Mouse (Mus musculus): Measurements from ENCODE around the gene Acly.
"Not testable (repeated sequence)": the region's sequence is repeated elsewhere in the genome, so short reads cannot be mapped to it uniquely, and the experiment has no call there.

The Acly gene

DNA sequence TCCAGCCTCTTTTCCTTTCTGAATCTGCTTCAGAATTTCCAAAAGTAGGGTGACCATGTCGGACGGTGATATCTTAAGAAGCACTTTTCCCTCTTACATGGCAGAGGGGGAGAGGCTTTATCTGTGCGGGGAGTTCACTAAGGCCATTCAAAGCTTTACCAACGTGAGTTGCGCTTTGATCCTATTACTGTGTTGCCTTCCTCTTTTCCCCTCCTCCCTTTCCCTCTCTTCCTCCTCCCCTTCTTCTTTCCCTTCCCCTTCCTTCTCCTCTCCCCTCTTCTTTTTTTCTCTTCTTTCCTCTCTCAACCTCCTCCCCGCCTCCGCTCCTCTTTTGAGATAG, 17.9 kb upstream of the Acly start:
- in situ Hi-C loops (cut with MboI) = no loop called here

DNA sequence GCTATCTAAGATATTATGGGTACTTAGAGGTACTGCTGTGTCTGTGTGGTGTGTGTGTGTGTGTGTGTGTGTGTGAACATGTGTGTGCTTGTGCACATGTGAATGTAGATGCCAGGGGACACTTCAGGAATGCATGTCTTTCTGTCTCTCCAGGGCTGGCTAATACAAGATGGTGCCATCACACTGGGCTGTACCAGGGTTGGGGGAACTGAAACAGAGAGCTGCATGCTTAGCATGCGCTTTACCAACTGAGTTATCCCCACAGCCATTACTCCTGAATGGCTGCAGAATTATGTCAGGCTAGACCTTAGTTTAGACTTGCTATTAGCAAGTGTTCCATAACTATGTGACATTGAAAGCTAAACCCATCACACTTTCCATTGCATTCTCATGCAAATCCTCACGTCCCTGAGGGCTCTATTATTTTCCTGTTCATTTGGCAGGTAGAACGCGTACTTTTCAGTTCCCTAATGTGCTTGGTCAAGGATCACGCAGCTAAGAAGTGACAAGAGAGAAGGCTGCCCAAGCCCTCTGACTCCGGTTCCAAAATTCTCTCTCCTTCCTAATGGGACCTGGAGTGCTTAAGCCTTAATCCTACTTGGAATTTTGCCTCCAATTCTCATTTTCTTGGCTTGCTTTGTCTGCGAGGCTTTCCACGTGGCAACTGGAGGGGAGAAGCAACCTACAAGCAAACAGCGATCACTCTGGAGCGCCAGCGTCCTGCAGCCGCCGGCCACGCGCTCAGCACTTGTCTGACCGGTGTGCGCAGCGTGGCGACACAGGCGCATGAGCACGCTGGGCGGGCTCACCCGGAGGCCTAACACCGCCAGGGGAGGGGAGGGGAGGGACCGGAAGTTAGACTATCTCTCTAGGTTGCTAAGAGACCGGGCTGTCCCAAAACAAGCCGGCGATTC, 17.3 kb upstream of the Acly start, which contains the start of gene Ttc25:
Gene Ttc25, plus strand, starts transcription at position 776 of the 914 bp plus-strand sequence.
- in situ Hi-C loops (cut with MboI) = no loop called here

DNA sequence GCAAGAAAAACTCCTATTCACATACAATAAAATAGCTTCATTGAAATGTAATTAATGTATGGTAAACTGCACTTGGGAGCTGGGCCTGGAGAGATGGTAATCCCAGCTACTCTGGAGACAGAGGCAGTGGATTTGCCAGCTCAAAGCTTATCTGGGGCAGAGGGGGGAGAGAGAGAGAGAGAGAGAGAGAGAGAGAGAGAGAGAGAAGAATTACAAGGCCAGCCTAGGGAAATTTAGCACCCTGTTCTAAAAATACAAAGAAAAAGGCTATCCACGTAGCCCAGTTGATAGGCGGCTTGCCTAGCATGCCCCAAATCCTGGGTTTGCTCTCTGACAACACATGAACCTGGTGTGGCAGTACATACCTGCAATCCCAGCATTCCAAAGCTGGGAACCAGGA, 13.8 kb upstream of the Acly start:
- in situ Hi-C loops (cut with MboI) = no loop called here

DNA sequence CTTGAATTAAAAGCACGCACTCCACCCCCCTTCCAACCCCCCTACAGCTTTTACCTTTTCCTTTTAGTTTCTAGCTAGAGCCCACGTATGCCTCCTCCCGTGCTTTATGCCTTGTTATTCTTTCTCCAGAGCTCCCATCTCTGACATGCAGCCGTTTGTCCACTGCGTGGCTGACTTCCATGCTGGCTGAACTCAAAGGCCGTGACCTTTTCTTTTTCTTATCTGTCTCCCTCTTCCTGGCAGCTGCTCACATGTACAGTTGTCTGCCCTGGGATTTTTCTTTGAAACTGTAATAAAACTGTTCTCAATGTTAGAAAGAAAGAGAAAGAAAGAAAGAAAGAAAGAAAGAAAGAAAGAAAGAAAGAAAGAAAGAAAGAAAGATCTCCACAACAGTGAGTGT, 13.2 kb upstream of the Acly start:
- in situ Hi-C loops (cut with MboI) = no loop called here

DNA sequence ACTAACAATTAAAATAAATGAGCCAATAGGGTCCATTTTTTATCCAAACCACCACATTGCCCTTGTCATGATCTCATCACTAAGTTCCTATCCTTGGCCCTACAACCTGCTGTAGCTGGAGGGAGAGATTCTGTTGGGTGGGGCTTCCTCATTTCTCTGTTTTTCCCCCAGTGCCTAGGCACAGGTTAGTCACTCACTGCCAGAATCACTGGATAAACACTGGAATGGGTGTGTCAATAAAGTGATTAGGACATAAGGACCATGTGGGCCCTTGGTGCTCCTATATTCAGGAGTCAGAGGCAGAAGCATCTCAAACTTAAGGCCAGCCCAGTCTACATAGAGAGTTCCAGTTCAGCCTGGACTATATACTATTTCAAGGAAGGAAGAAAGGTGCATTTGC, 8.7 kb upstream of the Acly start:
- in situ Hi-C loops (cut with MboI) = no loop called here

DNA sequence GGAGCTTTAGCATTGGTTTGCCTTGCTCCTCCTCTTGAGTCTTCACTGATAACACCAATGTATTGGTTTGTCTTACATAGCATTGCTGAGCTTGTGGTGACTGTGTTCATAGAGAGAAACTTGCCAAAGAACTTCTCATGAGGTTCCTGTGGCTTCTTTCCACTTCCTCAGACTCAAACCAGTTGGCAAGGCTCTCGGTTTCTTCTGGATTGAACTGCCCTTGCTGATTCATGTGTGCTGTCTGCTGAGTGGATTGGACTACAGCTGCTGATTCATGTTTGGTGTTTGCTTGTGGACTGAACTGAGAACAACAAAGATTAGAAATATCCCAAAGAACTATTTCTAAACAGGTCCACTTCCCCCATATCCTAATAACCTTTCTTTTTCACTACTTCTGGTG, 8.2 kb upstream of the Acly start:
- in situ Hi-C loops (cut with MboI) = no loop called here

DNA sequence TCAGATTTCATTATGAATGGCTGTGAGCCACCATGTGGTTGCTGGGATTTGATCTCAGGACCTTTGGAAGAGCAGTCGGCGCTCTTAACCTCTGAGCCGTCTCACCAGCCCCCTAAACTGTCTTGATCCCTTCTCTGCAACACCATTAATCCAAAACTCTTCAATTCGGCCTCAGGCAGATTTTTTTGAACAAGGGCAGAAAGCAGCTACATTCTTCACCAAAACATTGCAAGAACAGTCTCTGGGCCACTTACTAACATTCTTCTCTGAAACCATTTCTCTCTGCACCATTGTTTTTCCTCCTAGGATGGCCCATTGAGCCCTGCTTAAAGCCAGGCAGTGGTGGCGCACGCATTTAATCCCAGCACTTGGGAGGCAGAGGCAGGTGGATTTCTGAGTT, 7.0 kb upstream of the Acly start:
- in situ Hi-C loops (cut with MboI) = not testable (repeated sequence)

DNA sequence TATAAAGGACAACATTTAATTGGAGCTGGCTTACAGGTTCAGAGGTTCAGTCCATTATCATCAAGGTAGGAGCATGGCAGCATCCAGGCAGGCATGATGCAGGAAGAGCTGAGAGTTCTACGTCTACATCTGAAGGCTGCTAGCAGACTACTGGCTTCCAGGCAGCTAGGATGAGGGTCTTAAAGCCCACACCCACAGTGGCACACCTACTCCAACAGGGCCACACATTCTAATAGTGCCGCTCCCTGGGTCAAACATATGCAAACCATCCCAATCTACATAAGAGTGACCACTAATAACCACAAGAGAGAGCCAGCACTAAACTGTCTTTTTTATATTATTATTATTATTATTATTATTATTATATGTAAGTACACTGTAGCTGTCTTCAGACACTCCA, 6.6 kb upstream of the Acly start:
- in situ Hi-C loops (cut with MboI) = not testable (repeated sequence)

DNA sequence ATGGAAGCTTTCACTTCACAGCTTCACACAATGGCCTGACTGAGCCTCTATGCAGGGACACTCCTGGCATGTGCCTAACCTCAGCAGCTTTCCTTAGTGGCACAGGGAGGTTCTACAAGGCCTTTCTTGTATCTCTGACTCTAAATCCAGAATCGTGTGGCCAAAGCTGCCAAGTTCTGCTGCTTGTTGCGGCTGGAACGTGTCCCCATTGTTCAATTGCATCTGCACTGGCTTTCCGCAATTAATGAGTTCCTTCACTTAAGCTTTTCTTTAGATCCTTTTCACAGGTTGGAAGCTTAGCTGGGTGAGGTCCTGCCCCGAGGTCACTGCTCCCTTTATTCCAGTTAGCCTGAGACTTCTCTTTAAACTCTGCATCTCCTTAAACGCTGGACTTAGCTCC, 6.1 kb upstream of the Acly start:
- in situ Hi-C loops (cut with MboI) = no loop called here

DNA sequence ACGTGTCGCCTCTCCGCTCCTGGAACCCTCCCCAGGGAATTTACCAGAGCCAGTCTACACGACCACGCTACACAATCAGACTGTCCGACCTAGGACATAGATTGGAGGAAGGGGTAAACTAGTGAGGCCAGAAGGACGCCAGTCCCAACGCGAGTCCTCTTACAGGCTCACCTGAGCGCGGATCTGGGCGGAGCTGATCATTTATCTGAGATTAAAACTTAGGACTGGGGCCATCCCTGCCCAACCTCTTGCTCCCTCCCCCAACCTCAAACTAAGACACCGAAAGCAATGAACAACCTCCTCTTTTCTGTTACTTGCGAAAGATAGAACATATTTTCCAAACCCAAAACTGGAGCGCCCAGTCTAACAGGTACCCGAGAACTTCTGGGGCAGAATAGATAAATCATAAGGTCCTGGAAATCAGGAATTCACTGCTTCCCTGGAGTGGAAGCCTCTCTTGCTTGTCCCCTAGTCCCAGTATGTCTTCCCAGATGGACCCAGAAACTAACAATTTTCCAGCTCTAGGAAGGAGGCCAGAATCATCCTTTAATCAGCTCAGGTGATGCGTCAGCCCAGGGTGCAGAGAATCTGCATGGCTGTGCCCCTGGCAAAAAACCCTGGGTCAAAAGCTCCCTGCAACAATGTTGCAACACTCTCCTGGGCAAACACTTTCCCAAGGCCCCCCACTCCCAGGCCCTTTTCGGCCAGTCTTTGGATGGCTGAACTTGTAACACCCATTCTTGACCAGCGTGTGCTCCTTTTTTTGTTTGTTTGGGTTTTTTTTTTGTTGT, 770 bp upstream of the Acly start:
- in situ Hi-C loops (cut with MboI) = no loop called here

DNA sequence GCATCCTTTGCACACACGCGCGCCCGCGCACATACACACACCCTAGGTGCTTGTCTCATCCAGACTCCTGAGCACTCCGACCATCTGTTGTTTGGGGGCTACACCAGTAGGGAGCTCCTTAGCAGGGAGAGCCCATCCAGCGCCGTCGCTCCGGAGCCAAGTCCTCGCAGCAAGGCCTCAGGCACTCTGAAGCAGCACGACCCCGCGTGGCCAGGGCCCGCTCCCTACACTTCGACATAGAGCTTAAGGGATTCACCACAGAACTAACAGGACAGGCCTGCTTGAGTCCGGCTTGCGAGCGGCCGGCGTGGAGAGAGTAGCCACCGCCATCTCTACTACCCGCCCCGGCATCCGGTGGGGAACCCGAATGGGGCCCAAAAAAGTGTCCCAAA, 738 bp downstream of the Acly start:
- in situ Hi-C loops (cut with MboI) = no loop called here

DNA sequence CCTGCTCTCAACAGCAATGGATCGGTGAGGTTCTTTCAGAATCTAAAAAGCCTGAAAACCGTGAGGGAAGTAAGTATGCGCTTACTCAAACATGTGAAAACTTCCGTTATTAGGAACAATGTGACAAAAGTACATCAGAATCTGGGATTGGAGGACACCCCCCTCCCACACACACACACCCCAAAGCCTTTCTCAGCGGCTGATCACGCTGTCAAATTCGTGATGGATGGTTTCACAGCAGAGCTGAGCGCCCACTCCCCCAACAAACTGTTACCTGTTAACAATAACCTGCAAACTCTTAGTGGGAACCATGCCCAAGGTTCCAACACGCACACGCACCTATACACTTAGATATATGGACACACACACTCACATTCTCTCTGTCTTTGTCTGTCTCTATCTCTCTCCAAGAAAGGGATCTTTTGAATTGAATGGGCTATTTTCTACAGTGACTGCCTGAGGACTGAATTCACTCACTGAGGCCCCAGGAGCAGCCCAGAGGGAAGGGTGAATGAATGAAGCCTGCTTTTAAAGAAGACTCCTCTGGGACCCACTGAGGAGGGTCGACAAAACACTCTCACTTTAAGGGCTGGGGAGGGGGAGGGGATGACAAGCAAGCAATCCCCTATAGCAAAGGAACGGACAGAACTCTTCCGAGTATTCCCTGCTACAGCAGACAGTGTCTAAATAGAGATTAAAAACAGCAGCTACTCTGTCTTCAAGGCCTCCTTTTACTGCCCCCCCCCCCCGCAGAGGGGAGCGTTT, 1.6 kb downstream of the Acly start:
- in situ Hi-C loops (cut with MboI) = no loop called here

DNA sequence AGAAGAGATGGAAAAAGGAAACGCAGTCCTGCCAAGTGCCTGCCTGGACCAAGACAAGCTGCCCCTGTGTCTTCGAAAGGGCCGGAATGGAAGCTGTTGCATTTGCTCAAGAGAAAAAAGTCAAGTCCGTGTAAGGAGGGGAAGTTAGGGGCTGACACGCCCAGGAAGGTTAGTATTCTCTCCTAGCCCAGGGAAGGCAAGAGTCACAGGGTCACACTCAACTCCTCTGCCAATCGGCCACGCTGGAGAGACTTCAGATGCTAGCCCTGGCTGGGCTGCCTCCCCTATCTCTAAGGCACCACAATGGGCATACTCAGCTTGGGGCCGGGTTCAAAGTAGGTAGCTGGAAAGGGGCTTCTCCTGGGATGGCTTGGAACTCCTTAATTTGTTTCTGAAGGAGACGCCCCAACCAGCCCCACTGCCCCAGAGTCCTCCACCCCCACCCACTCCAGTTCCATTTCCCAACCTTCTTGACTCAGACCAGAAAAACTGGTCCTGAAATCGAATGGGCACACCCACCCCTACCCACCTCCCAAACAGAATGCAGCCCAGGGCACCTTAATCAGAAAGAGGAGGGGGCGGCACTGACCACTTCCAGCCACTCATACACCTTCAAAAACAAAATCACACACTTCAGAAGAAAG, 2.7 kb downstream of the Acly start:
- in situ Hi-C loops (cut with MboI) = no loop called here

DNA sequence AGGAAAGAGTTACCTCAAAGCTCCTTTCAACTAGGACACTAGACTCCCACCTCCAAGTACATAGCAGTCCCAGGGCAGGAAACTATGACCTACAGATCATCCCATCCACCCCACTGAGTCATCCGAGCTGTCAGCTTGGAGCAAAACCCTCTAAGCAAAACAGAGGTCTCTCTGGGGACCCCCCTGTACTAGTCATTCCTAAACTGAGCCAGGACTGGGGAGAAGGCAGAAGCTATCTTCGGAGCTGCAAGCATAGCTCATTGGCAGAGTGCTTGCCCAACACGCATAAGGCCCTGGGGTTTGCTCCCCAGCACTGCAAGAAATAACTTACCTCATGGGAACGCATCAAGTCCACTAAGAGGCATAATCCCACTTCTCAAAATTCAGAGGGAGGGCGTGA, 3.4 kb downstream of the Acly start:
- in situ Hi-C loops (cut with MboI) = no loop called here

DNA sequence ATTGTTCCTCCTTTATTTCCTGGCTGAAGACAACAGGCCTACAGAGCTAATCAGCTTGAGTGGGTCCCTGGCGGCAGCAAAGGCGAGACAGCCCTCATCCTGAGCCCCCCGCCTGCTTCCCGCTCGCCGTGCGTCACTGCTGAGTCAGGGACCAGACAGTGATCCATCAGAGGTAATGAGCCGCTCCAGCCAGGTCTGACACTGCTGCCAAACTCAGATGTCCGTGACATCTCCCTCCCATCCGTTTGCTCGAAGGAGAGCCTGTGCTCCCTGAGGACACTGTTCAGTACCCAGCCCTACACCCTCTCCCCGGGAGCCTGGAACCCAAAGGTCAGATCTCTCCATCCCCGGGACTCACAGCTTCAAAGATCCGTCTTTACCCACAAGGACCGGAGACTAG, 7.0 kb downstream of the Acly start:
- in situ Hi-C loops (cut with MboI) = no loop called here

DNA sequence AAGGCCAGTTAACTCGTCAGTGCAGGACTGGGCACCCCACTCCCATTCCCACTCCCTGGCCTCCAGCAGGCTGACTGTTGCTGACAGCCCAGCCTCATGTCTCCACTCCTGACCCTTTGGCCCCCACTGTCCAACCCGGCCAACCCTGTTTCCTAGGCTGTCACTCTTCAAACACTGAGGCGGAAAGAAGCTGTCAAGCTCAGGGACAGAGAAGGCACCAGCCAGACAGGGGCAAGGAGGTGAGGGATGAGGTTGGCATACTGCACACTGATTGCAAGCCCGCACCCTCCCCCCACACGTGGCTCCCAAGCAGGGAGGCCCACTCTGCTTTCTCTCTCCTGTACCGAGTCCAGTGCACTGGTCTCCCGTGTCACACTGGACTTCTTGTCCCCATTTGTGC, 8.6 kb downstream of the Acly start:
- in situ Hi-C loops (cut with MboI) = no loop called here

DNA sequence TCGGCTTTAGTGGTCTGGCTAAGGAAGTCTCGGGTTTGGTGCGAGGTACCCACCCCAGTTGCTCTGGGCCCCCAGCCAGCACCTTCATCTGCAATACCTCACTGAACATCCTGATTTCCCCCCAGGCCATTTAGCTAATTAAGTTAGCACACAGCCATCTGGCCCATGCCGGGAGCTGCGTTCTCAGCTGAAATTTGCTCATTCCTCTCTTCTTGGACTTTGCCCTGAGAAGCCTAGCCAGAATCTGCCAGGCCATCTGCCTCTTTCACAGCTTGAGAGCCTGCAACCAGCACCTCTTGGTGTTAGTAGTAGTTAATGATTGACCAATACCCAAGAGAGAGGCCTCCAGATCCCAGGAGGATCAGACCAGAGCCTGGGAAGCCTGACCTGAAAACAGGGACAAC, 9.6 kb downstream of the Acly start:
- in situ Hi-C loops (cut with MboI) = no loop called here

DNA sequence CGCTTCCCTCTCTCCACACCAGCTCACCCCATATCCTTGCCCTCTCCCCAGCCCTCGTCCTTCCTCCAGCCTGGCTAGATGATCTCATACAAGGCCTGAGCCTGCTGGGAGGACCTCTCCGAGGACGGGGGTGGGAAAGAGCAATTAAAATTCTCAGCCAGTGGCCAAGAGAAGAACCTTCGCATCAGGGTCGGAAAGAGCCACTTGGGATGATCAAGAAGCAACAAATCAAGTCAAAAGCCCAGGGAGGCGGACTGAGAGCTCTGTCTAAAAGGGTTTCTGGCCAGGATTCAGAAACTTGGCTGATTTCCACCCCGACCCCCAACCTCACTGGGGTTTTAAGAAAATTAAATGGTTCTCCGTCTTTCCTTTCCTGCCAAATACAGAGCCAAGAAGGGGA, 11.5 kb downstream of the Acly start:
- in situ Hi-C loops (cut with MboI) = no loop called here

DNA sequence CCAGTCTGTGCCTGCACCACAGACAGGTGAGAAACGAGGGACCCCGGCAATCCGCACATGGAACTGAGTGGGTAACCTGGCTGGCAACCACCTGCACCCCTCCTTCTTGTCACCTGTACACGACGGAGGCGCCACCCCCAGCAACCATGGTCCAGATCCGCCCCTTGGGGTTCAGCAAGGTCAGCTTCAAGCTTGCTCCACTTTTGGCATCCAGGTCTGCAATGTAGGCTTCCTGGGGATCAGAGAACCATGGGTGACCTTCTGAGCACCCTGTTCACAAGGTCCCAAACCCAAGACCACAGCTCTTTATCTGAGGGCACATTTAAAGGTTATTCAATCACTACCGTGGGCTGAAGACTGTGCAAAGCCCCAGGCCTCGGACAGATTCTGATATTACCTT, 12.0 kb downstream of the Acly start:
- in situ Hi-C loops (cut with MboI) = no loop called here

DNA sequence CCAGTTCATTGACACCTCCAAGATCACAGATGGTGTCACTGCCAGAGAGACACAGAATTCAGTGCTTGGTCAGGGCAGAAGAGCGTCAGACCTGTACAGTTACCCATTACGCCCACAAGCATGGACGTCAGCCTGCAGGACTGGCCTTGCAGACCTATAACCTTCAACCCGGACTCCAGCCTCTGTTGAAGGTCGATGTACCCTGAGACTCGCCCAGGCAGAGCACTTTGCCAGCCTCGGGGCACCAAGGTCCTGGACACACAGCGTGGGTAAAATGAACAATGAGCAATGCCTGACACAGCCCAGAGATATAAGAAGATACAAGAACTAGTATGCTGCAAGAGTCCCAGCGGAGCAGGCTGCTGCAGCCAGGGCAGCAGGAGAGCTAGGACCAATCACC, 12.7 kb downstream of the Acly start:
- in situ Hi-C loops (cut with MboI) = no loop called here

DNA sequence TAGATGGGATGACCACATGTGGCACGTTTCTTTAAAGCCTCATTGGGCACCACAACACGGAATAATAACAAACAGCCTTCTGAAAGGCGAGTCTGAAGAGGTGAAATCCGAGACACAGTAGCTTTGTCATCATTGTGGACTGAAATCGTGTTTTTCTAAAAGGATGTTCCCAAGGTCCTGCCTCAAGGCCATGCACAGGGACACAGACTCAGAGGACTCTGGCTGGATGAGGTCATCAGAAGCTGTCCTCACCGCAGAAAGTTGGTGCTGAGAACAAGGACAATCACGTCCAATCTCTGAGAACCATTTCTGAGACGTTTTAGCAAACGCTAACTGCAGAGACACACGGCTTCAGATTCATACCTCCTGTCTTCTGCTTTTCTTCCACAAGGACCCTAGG, 14.1 kb downstream of the Acly start:
- in situ Hi-C loops (cut with MboI) = no loop called here

DNA sequence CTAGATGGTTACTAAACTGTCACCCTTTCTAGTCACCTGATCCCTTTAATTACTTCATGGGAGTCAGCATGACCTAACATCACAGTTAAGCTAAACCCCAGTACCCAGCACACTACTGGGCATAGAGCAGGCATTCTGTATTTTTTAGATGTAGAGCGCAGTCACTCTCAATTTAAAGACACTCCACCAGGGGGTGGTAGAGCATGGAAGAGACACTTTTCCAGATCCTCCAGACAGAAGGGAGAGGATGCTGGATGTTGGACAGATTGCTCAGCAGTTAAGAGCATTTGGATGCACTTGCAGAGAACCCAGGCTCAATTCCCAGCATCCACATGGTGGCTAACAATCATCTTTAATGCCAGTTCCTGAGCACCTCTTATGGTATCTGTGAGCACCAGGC, 15.4 kb downstream of the Acly start:
- in situ Hi-C loops (cut with MboI) = no loop called here
